In the genomic region with DNA sequence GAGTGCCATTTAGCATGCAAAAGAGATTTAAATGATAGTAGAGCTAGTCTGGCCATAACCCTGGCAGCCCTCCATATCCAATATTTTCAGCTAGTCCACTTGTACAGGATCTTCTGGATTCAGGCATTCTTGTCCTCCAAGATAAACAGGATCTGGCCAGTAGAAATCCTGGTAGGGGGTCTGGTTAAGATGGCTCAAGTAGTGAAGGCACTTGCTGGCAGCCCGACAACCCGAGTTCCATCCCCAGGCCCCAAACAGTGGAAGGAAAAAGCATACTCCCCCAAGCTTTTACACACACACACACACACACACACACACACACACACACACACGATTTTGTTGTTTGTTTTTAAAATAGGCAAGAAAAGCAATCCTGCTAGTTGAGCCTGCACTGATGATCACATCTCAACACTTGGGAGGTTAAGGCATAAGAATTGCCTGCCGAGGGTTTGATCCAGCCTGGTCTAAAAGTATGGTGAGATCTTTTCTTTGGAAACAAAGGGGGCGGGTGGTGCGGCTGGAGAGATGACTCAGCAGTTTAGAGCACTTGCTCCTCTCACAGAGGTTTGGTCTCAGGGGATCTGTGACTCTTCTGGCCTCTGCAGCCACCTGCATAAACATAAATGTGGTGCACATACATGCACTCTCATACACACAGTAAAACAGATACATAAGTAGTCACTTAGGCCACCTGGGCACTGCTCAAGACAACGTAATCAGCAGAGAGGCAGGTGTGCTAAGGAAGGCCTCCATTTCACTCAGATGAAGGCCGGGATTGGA, we compare ENCODE assay signal across 18 mouse cellular contexts. TPM values are rescaled to one million over a fixed set of nuclear protein-coding genes. Genes with fewer than 3 reads are reported as not detected.
DNase-seq lines count a peak whose midpoint lies in the region; TF ChIP-seq lines count a peak whose summit lies in the region.
"Had no signal": no experiment of that assay in that cellular context is flagged by ENCODE, and none has a peak within 500 bp of the region (broad histone marks: within the 10 kb centered on the region; RNA-seq: fewer than 3 reads in every experiment).

No protein-coding gene starts in this region.

- H3K9ac ChIP-seq in ES-E14 (ENCODE audit: insufficient read depth, low read depth, low read length, poor library complexity, severe bottlenecking): peak overlapping the region; percentile 53; the same call in 1 of the 2 replicates
- H3K9ac ChIP-seq: hindbrain, embryonic 15.5 days had no signal

- peaks cover 0 to 13% of the 10 kb centered on the region in 2 experiments; a peak in 2 of 4 replicates for H3K4me1 ChIP-seq in ES-E14 (ENCODE audit: control insufficient read depth in 2 of 2, insufficient read depth in 2 of 2, low read length in 2 of 2, poor library complexity in 1 of 2)

- in situ Hi-C loops in ES-E14 (cut with MboI; ENCODE audit: low sequenced_read_pairs in 2 of 2, unreplicated experiment in 2 of 2): no loop called here

- H3K36me3 ChIP-seq in ES-E14 (ENCODE audit: control insufficient read depth, insufficient read depth, low read length, poor library complexity, severe bottlenecking): peaks cover 2% of the 10 kb centered on the region; the same call in 1 of the 2 replicates
- H3K36me3 ChIP-seq: hindbrain, embryonic 15.5 days had no signal

- peak overlapping the region; percentile 17 to 28; a peak in 2 of 4 replicates for H3K4me3 ChIP-seq in ES-E14 (ENCODE audit: insufficient read depth in 1 of 2, low read depth in 1 of 2, low read length in 2 of 2, poor library complexity in 1 of 2, severe bottlenecking in 1 of 2)
- H3K4me3 ChIP-seq: heart, adult 2 months; hindbrain, embryonic 15.5 days had no signal

- peak; percentile 17 for DNase-seq in embryo, embryonic 10.5 days (ENCODE audit: low spot score)
- DNase-seq in embryo, embryonic 10 days (ENCODE audit: low spot score): no peak
- peak; percentile 45 for DNase-seq in 3134 (ENCODE audit: extremely low read depth, insufficient read length, low spot score)
- DNase-seq in ES-E14 (ENCODE audit: low read depth, low spot score): peak; percentile 50
- peak; percentile 21 for DNase-seq in c-Kit-negative CD71-positive TER-119-positive erythroid progenitor cells, embryonic 14.5 days (ENCODE audit: low read depth, low spot score)
- DNase-seq in urinary bladder, postnatal 4 days (ENCODE audit: low spot score in 2 of 2): no peak
- DNase-seq in adrenal gland, postnatal 25 days: no peak
- DNase-seq in frontal cortex, postnatal 14 days (ENCODE audit: low spot score in 2 of 2): no peak
- DNase-seq: adrenal gland, postnatal 14 days; cerebellum, adult 11 months; heart, adult 2 months; kidney, adult 11 months; kidney, postnatal 14 days; layer of hippocampus, adult 9-11 months; left cerebral cortex, postnatal 4 days; lung, postnatal 4 days; midbrain, embryonic 14.5 days had no signal

- peak overlapping the region; percentile 78 for H3K27ac ChIP-seq in ES-E14 (ENCODE audit: insufficient read depth, low read depth, low read length, poor library complexity, severe bottlenecking)
- H3K27ac ChIP-seq: heart, adult 2 months; hindbrain, embryonic 15.5 days had no signal

- H3K9me3 ChIP-seq in ES-E14 (ENCODE audit: control insufficient read depth, insufficient read depth, low read depth, low read length): no peaks in the 10 kb centered on the region
- H3K9me3 ChIP-seq: hindbrain, embryonic 15.5 days had no signal

TF ChIP-seq in ES-E14, 5 proteins besides CTCF, POLR2A, EP300 and RAD21:
- TF ChIP-seq CHD2 (IDR thresholded peaks at IDR 0.05; ENCODE audit: low read depth, low read length): no peak
- TF ChIP-seq MAFK (IDR thresholded peaks at IDR 0.05; ENCODE audit: insufficient read depth, low read depth, low read length): peak; percentile 98
TF ChIP-seq in ES-E14: peak in this region for 1.

RNA-seq across cellular contexts. Expression of a gene that starts 2.9 kb away (rescaled TPM):
- 116 and 134 TPM in 2 replicates for total RNA-seq in ES-E14 (2012; rRNA removed)
- 107 and 109 TPM in 2 replicates for total RNA-seq in adrenal gland, postnatal 25 days (2021)

Comparison
In these comparisons a context has a peak if more than half of its experiments do, and no peak if none do; other contexts are left out.
1. DNase-seq: peak in embryo, embryonic 10.5 days (single experiment), 3134 (single experiment), ES-E14 (single experiment) and c-Kit-negative CD71-positive TER-119-positive erythroid progenitor cells, embryonic 14.5 days (single experiment); none in embryo, embryonic 10 days (single experiment), urinary bladder, postnatal 4 days (0 of 2), adrenal gland, postnatal 25 days (single experiment) and frontal cortex, postnatal 14 days (0 of 2).